Mouse (Mus musculus) spleen, adult 2 months (tissue): ENCODE data around the gene Ctrc.

Source experiments
- CTCF ChIP-seq: fragments of 200-500 bp; IDR thresholded peaks from 2 replicates; pipeline ENCODE4 v1.5.1; 2011; ENCODE audit warnings: mild to moderate bottlenecking, inconsistent platforms; ENCODE audit not compliant: insufficient read depth, insufficient read length, insufficient replicate concordance; ENCODE audit errors: extremely low read depth
- POLR2A ChIP-seq: fragments of 200-500 bp; IDR thresholded peaks from 2 replicates; pipeline ENCODE4 v1.6.1; 2011; ENCODE audit warnings: low read depth, low read length, inconsistent platforms

GRCm38 (mm10) chr4:141826060-141826459, 20.1 kb downstream of the Ctrc start, which contains the start of gene Cela2a:
- TF ChIP-seq CTCF (no peak), POLR2A (no peak)
